Comparison of ENCODE assay signal across 15 mouse cellular contexts in genomic region chr6:31899055-31899454, GRCm38 (mm10).
DNase-seq lines count a peak whose midpoint lies in the region; ATAC-seq lines count a peak whose summit lies in the region.
"Had no signal": no experiment of that assay in that cellular context is flagged by ENCODE, and none has a peak within 500 bp of the region (broad histone marks: within the 10 kb centered on the region; RNA-seq: fewer than 3 reads in every experiment).

No protein-coding gene starts in this region.

- H3K36me3 ChIP-seq in liver, embryonic 12.5 days: no peaks in the 10 kb centered on the region
- no peaks in the 10 kb centered on the region for H3K36me3 ChIP-seq in heart, embryonic 10.5 days
- H3K36me3 ChIP-seq: limb, embryonic 15.5 days; lung, embryonic 15.5 days; midbrain, embryonic 10.5 days had no signal

- no peaks in the 10 kb centered on the region for H3K27me3 ChIP-seq in liver, embryonic 12.5 days (replicated peaks)
- no peaks in the 10 kb centered on the region for H3K27me3 ChIP-seq in heart, embryonic 10.5 days (ENCODE audit: insufficient read depth, poor library complexity, severe bottlenecking)
- H3K27me3 ChIP-seq: lung, embryonic 15.5 days had no signal

- peak; percentile 62 to 71 for DNase-seq in left cerebral cortex, adult 18-20 months (ENCODE audit: low spot score in 2 of 2)
- DNase-seq in left cerebral cortex, postnatal 10 days (ENCODE audit: extremely low spot score in 1 of 2, low spot score in 2 of 2): no peak
- peak; percentile 8 for DNase-seq in ZHBTc4 (ENCODE audit: low read depth, low spot score)
- DNase-seq in cerebellum, postnatal 10 days: peak; percentile 78 to 86
- DNase-seq in right cerebral cortex, adult 2 months (ENCODE audit: low spot score in 2 of 2): peak; percentile 43 to 50
- no peak for DNase-seq in gastrocnemius, postnatal 36 days
- DNase-seq in heart, embryonic 10.5 days (ENCODE audit: low spot score): no peak
- DNase-seq: heart, postnatal 36 days; kidney, postnatal 36 days; thymus, adult 18-20 months had no signal

- H3K9ac ChIP-seq in liver, embryonic 12.5 days: no peak overlapping the region
- H3K9ac ChIP-seq: limb, embryonic 15.5 days; lung, embryonic 15.5 days had no signal

- H3K27ac ChIP-seq in liver, embryonic 12.5 days: no peak overlapping the region
- H3K27ac ChIP-seq in heart, embryonic 10.5 days: no peak overlapping the region
- H3K27ac ChIP-seq: limb, embryonic 15.5 days; lung, embryonic 15.5 days; midbrain, embryonic 10.5 days had no signal

- intact Hi-C loops in left cerebral cortex, postnatal 10 days (cut with DNase I): no loop called here
- intact Hi-C loops in gastrocnemius, postnatal 36 days (cut with DNase I): no loop called here

- no peak overlapping the region for H3K4me2 ChIP-seq in liver, embryonic 12.5 days
- H3K4me2 ChIP-seq: limb, embryonic 15.5 days; lung, embryonic 15.5 days had no signal

- ATAC-seq in liver, embryonic 12.5 days: no peak
- ATAC-seq: intestine, postnatal 0 days had no signal

- no peak overlapping the region for H3K4me3 ChIP-seq in liver, embryonic 12.5 days
- H3K4me3 ChIP-seq in heart, embryonic 10.5 days: no peak overlapping the region
- H3K4me3 ChIP-seq: limb, embryonic 15.5 days; lung, embryonic 15.5 days; midbrain, embryonic 10.5 days had no signal

- H3K4me1 ChIP-seq in liver, embryonic 12.5 days: no peaks in the 10 kb centered on the region
- H3K4me1 ChIP-seq in heart, embryonic 10.5 days: no peaks in the 10 kb centered on the region
- H3K4me1 ChIP-seq: limb, embryonic 15.5 days; lung, embryonic 15.5 days had no signal

- 63% methylated on average over 3 of the region's 3 CpGs for WGBS in liver, embryonic 12.5 days (ENCODE audit: insufficient replicate concordance)
- 75% methylated on average over 3 of the region's 3 CpGs for WGBS in heart, embryonic 10.5 days

- H3K9me3 ChIP-seq in liver, embryonic 12.5 days (replicated peaks): no peaks in the 10 kb centered on the region
- H3K9me3 ChIP-seq in heart, embryonic 10.5 days: no peaks in the 10 kb centered on the region
- H3K9me3 ChIP-seq: limb, embryonic 15.5 days; lung, embryonic 15.5 days; midbrain, embryonic 10.5 days had no signal

Comparison
In these comparisons a context has a peak if more than half of its experiments do, and no peak if none do; other contexts are left out.
1. DNase-seq: peak in left cerebral cortex, adult 18-20 months (2 of 2), ZHBTc4 (single experiment), cerebellum, postnatal 10 days (2 of 2) and right cerebral cortex, adult 2 months (2 of 2); none in left cerebral cortex, postnatal 10 days (0 of 2), gastrocnemius, postnatal 36 days (0 of 2) and heart, embryonic 10.5 days (single experiment).